Mouse (Mus musculus) cerebellum, adult 11-12 months (tissue): ENCODE results near the gene Asic2.

Experiments used
- DNase-seq: peaks from one replicate; pipeline ENCODE4 v3.0.0; 2022

Gene Asic2

GRCm38 (mm10) chr11:81948021-81948420 lies 20.2 kb downstream of the Asic2 start:
- DNase-seq = no peak

GRCm38 (mm10) chr11:81942167-81942566 lies 26.1 kb downstream of the Asic2 start:
- no peak for DNase-seq

DNA sequence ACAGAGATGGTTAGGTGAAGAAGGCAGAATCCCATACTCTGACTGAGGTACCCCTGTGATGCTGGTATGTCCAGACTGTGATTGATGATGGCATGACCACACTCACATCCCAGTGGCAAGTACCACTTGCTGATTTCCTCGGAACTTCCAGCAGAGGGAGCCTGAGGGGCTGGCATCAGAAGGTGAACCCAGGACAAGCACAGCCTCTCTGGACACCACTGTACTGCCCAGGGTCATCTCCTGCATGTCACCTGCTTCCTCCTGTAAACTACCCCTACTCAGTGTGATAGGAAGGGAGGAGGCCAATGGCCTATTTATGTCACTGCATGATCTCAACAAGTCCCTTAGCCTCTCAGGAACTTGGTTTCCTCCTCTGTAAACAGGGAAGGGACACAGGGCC lies 27.3 kb downstream of the Asic2 start:
- peak; percentile 4 for DNase-seq

DNA sequence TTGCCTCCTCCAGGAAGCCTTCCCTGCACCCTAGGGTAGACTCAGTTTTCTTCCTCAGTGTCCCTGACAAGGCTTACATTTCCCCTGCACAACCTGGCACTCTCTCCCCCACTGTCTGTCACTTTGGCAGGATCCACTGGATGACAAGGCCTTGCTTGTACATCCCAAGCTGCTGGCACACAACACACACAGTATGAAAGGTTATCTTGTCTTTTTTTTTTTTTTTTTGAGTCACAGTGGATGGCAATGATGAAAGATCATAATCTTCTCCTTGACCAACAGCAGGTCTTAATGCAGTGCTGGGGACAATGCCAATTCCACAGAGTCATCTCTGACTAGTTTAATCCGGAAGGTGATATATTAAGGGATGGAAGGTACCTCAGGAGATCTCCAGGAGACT lies 30.7 kb downstream of the Asic2 start:
- DNase-seq = no peak

DNA sequence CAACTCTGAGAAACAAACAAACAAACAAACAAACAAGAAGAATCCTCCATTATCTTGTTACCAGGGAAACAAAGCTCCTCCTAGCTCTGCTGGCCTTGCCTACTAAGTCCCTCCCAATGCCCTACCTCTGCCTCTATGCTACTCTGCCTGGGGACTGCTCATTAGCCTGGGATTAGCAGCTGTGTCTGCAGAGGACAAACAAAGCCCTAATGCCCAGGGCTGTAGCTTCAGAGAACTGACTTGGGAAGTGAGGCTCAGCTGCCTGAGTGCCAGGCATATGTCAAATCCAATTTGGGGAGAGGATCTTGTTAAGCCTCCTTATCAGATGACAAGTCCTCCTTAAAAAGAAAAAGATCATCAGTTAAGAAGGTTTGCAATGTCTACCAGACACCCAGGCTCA lies 41.9 kb downstream of the Asic2 start:
- DNase-seq = no peak

GRCm38 (mm10) chr11:81923626-81924025 lies 44.6 kb downstream of the Asic2 start:
- DNase-seq = no peak

DNA sequence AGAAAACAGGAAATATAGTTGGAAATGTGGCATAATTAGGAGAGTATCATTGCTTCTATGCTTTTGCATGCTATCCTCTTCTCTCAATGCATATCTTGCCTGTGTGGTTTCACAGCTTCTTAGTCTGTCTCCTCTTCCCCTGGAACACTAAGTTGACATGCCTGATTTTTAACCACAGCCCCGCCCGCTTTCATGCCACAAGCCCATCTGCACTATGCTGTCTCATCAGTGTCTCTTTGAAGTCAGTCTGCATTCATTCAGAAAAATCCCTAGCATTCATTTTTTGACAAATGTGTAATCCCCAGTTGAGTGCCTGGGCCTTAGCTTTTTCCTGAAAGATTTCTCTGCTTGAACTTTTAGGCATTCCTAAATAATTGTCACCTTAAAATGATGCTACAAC lies 45.2 kb downstream of the Asic2 start:
- DNase-seq = no peak

DNA sequence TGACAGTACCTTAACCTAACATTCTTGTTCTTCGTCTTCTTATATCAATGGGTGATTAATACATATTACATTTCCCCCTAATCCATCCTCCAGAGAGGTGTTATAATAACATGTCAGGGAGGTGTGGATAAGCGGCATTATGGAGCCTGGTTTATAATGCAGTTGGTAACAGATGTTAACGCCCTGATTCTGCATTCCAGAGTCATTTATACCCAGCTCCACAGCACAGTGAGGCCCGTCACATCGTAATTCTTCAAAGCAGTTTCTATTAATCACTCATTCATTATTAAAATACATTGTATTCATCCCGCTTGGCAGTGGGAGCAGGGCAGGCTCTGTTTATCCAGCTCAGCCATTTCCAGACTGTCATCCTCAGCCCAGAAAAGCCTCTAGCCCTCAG lies 52.8 kb downstream of the Asic2 start:
- no peak for DNase-seq

DNA sequence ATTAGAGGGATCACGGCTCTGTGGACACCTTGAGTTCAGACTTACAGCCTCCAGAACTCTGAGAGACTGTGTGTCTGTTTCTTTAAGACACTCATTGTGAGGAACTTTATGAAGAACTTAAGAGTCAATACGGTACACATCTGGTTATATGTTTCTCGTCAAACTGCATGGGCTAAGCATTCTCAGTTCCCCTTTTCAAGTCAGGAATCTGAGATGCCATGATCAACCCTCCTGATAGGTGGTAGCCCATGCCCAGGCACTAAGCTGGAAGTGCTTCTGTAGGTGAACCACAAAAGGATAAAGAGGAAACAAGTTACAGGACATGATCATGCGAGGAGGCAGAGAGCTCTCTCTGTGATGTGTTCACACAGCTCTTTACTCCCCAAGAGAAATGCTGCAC lies 55.2 kb downstream of the Asic2 start:
- no peak for DNase-seq

DNA sequence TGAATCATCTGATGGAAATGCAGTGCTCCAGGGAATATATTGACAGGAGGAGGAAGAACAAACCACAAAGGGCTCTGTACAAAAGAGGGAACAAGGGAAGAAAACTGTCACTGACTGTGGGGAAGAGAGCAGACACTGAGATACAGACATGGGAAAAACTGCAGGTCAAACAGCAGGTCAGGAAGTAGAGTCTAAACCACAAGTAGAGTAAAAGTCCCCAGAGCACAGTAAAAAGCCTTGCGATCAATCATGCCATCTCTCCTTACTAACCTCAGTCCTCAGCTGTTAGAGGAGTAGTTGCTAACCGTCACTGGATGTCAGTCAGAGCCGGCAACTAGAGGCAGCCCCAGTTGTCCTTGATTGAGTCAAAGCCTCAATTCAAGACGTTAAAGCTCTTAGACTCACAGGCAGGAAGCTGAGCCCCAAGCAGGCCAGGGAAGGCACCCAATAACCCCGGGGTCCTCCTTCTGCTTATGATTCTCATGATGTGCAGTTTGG lies 58.8 kb downstream of the Asic2 start:
- no peak for DNase-seq

- no peak for DNase-seq
These were observed 59.5 kb downstream of the Asic2 start for GRCm38 (mm10) chr11:81908760-81909159.

GRCm38 (mm10) chr11:81902318-81902717 lies 65.9 kb downstream of the Asic2 start:
- no peak for DNase-seq

GRCm38 (mm10) chr11:81897547-81898354 lies 70.5 kb downstream of the Asic2 start:
- DNase-seq = no peak

GRCm38 (mm10) chr11:81896511-81896910 lies 71.7 kb downstream of the Asic2 start:
- no peak for DNase-seq

DNA sequence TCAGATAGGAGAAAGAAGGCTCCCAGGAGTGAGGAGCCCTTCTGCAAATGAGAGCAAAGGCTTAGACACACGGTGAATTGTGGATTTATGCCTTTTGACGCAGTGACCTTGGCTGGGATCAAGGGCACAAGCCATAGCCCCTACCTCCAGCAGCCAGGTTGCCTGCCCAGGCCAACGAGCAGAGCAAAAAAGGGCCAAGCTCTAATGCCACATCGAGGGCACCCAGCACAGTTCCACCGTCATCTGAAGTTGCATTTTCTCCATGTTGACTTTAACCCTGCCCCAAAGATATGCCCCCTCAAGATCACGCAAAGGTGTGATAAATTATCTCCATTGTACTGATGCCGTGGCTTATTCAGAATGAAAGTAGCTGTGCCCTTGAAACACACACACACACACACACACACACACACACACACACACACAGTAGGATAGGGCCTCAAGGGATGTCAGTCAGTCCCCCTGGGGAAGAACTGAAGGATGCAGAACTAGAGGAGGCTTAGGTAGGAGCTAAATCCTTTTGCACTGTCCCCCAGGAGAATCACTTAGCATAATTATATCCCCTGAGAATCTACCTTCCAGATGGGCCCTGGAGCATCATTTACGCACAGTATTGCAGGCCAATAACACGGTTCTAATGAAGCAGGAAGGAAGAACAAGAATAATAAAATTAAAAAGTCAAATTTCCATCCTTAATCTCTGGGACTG lies 96.6 kb downstream of the Asic2 start:
- DNase-seq = no peak

DNA sequence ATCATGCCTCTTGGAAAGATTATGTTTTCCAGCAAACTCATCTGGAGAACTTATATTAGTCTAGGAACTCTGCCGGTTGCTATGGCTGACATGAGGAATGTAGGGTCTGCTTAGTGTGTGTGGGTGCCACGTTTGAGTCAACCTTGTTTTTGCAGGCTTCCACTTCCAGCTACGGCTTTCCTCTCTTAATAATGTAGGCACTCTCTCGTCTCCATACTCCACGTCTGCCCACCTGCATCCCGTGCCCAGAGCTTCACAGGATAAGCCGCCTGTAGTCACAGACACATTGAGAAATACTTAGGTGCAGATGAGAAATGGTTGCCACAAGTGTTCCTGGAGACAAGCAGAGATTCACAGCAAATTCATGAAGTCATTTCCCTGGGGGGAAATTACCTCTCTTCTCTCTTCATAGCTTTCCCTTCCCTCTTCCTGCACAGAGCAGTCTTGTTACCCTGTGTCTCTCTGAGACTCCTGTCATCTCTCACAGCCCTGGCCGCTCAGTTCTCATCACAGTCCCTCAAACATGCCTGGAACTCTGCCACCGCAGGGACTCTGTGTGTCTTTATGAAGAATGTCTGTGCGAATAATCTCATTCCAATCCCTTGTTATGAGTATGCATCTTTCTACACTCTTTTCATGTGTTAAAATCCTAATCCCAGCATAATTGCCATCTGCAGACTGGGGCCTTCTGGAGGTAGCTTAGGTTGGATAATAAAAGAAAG lies 102.4 kb downstream of the Asic2 start:
- no peak for DNase-seq

DNA sequence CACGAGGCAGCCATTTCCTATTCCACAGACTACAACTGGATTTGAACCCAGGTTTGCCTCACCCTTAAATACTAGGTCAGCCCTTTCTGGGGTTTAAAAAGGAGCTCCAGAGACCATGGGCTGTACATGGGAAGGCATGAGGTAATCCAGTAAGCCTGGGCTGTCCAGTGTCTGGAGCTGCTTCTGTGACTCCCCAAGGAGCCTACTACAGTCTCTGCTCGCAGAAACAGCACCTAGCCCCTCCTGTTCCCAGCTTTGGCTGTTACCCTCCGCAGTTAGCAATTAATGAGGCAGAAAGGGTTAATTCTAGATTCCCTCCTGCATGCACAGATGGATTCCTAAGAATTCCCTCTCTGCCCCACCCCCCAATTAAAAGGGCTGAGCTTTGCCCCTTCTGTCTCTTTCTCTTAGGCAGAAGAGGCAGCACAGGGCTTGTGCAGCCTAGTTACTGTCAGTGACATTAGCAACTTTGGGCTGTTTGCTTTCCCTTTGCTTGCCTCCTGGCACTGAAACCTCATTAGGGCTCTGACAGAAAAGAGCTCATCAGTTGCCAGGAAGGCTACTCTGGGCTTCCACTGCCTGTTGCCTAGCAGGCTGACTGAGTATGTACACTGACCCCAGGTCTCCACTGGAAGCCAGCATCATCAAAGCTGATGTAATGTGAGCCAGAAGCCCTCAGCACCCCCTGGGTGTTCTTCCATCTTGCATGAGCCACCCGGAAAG lies 107.8 kb downstream of the Asic2 start, which contains the start of gene 5530401A14Rik:
5530401A14Rik (plus strand) TSS at position 424 of the 723 bp plus-strand sequence.
- peak; percentile 28 for DNase-seq

DNA sequence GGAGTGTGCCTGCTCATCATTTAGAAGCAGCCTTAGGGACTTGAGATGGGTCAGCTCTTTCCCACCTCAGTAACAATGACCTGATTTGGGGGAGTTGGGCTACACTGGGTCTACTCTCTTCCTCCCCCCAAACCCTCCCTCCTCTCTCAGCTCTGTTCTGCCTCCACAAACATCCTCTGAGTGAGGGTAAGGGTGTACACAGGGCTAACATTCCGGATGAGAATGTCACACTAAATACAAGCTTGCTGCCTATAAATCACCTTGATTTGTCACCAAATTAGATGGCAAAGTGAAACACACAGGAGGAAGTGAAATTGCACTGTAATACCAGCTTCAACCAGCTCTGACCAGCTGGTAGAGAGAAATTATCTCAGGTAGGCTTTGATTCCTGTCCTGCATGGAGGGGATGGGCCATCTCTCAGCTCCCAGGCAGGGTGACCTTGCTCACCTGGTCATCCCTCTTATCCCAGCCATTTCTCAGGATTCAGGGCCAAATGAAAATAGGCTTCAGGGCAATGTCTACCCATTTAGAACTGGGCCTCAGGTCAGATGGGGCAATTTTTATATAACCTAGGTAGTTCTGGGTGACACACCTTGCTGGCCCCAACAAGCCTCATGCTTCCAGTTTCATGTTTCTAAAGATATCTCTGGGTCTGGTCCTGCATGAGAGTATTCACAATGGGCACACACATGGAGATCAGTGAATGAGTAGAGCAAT lies 120.3 kb downstream of the Asic2 start:
- DNase-seq = no peak

- DNase-seq = no peak
These were observed 122.6 kb downstream of the Asic2 start for GRCm38 (mm10) chr11:81845686-81846036.

DNA sequence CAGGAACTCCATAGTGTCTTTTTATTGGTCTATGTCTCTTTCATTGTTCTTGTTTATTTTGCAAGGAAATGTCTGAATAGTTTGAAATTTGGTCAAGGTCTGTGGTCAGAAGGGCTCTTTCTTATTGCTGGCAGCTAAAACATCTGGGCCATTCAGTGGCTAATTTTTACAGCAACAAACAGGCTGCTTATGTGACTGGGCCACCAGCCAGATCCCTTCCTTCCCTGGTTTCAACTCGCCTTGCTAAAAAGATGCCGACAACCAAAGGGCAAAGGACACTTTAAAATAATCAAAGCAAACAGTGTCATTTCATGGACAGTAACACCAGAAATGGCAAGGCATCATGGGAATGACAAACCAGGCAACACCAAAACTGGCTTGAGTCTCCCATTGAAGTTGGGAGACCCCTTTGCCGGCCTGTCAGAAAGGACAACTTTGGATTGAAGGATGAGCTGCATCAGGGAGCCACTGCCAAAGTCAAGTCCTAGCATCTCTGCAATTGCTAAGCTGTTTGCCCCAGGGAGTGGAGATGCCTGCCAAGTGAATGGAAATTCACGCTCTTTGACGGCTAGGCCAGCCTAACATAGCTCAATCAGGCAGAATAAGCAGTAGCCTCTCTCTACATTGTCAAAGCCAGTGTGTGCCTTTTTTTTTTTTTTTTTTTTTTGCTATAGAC lies 123.1 kb downstream of the Asic2 start:
- peak; percentile 7 for DNase-seq

DNA sequence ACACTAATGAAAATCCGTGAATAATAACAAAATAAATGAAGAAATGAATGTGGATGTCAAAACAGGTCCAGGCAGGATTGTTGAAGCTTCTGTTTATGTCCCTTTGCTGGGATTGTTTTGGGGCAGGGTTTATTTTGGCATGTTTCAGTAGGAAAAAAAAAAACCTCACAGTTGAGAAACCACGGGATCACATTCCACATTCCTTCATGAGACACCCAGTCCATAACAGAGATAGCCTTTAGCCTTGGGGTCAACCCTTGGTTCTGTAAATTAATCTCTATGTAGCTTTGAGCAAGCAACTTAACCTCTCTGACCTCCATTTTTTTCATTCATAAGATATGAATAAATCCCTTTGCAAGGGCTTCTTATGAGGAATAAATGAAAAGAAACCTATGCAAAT lies 127.3 kb downstream of the Asic2 start:
- no peak for DNase-seq

DNA sequence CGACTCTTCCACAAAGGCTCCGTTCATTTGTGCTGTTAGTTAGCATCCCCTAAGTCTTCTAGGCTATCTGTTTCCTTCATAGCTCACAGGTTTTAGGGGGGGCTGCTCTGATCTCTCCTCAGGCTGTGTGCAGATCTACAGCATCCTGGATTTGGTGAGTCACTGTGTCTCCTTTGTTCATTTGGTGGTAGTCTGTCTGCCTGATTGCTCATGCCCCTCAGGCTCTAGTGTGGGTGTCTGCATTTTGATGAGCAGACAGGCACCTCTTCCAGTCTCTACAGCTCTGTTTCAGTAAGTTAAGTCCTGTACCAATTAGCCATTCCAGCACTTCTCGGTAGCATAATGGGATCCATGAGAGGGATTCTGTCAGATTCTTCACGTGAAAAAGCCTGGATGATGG lies 129.8 kb downstream of the Asic2 start:
- no peak for DNase-seq
